Mouse (Mus musculus): ENCODE data around the gene Casz1. TPM values are rescaled to one million over a fixed set of nuclear protein-coding genes. Genes with fewer than 3 reads are reported as not detected.

Gene Casz1
- polyA plus RNA-seq (2012; rRNA removed) (0.39 and 0.43 TPM in 2 replicates), polyA plus RNA-seq (2014; fragmentation: Nextera tagmentation; extraction: Ambion mirVana) (0.29 and 0.32 TPM in 2 replicates)

DNA sequence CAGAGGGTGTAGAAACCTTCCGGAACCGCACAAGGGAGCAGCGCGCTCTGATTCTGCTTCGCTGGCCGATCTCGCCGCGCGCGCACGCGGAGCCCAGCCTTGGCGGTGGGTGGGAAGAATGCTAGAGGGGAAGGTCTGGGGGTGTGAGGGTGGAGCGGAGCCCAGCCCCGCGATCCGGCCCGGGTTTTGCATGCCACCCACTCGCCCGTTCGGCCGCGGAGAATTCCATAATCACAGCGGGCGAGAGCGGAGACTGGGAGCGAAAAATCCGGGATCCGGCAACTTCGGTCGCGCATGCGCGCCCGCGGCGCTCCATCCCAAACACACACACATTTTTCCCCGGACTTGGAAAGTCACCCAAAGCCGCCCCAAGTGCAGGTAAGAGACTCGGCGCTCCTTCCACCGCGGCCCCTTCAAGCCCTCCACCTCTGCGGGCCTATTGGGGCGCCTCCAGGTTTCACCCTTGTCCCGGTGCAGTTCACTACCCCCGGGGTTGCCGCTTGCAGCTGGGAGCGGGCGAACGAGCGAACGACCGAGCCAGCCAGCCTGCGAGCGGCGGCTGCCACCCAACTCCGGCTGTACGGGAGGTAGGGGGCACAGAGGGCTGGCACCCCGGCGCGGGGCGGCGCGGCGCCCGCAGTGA is at the start of gene Casz1:
Gene Casz1, plus strand, starts transcription at position 293 of the 643 bp plus-strand sequence.
- peak within 1 kb of the TSS; percentile 8 to 38; a peak in 3 of 4 replicates for H3K4me3 ChIP-seq (ENCODE audit: insufficient read depth in 1 of 2, low read depth in 2 of 2, low read length in 2 of 2)
- H3K36me3 ChIP-seq (replicated peaks; ENCODE audit: control insufficient read depth, insufficient read depth, low read depth), result no peaks in the 10 kb centered on the region
- no peak for TF ChIP-seq EP300 (IDR thresholded peaks at IDR 0.05; ENCODE audit: low read depth)
- no peak for TF ChIP-seq CTCF (IDR thresholded peaks at IDR 0.05; ENCODE audit: low read depth)
- H3K27ac ChIP-seq, result no peak within 1 kb of the TSS
- H3K4me2 ChIP-seq (ENCODE audit: low read depth), result peak within 1 kb of the TSS; percentile 54
- H3K9ac ChIP-seq (replicated peaks), result no peak within 1 kb of the TSS
- no peaks in the 10 kb centered on the region for H3K9me3 ChIP-seq (ENCODE audit: control insufficient read depth, low read length)
- peak in 1 of 3 experiments; percentile 9 for DNase-seq (ENCODE audit: low read depth in 3 of 3, low spot score in 3 of 3)
- H3K27me3 ChIP-seq (ENCODE audit: control insufficient read depth, insufficient read depth, low read length), result peaks cover 79% of the 10 kb centered on the region
- ATAC-seq (ENCODE audit: insufficient read depth), result no peak
- H3K4me1 ChIP-seq (replicated peaks; ENCODE audit: control insufficient read depth in 2 of 2, insufficient read depth in 2 of 2, low read length in 1 of 2), result no peaks in the 10 kb centered on the region
- WGBS (ENCODE audit: insufficient replicate concordance), result 1% methylated on average over 68 of the region's 68 CpGs

- Histone ChIP-seq H3K9me3 (ENCODE audit: control insufficient read depth, low read length) (no peaks in the 10 kb centered on the region), H3K4me1 (replicated peaks; ENCODE audit: control insufficient read depth in 2 of 2, insufficient read depth in 2 of 2, low read length in 1 of 2) (no peaks in the 10 kb centered on the region), H3K9ac (replicated peaks) (no peak overlapping the region), H3K4me3 (ENCODE audit: insufficient read depth in 1 of 2, low read depth in 2 of 2, low read length in 2 of 2) (no peak overlapping the region), H3K27me3 (ENCODE audit: control insufficient read depth, insufficient read depth, low read length) (no peaks in the 10 kb centered on the region), H3K4me2 (ENCODE audit: low read depth) (no peak overlapping the region), H3K27ac (no peak overlapping the region), H3K36me3 (replicated peaks; ENCODE audit: control insufficient read depth, insufficient read depth, low read depth) (no peaks in the 10 kb centered on the region)
- DNase-seq (ENCODE audit: low read depth in 3 of 3, low spot score in 3 of 3) (no peak), ATAC-seq (ENCODE audit: insufficient read depth) (no peak)
- TF ChIP-seq EP300 (IDR thresholded peaks at IDR 0.05; ENCODE audit: low read depth), result no peak
- no peak for TF ChIP-seq CTCF (IDR thresholded peaks at IDR 0.05; ENCODE audit: low read depth)
- WGBS (ENCODE audit: insufficient replicate concordance), result 48% methylated on average over 4 of the region's 4 CpGs
These were observed 45.4 kb upstream of the Casz1 start for GRCm38 (mm10) chr4:148758863-148759262.

GRCm38 (mm10) chr4:148760152-148760551 is 44.1 kb upstream of the Casz1 start:
- DNase-seq (ENCODE audit: low read depth in 3 of 3, low spot score in 3 of 3) (no peak), ATAC-seq (ENCODE audit: insufficient read depth) (no peak)
- no peaks in the 10 kb centered on the region for H3K9me3 ChIP-seq (ENCODE audit: control insufficient read depth, low read length)
- H3K27me3 ChIP-seq (ENCODE audit: control insufficient read depth, insufficient read depth, low read length), result no peaks in the 10 kb centered on the region
- no peaks in the 10 kb centered on the region for H3K4me1 ChIP-seq (replicated peaks; ENCODE audit: control insufficient read depth in 2 of 2, insufficient read depth in 2 of 2, low read length in 1 of 2)
- H3K27ac ChIP-seq, result no peak overlapping the region
- H3K9ac ChIP-seq (replicated peaks), result no peak overlapping the region
- TF ChIP-seq CTCF (IDR thresholded peaks at IDR 0.05; ENCODE audit: low read depth) (no peak), EP300 (IDR thresholded peaks at IDR 0.05; ENCODE audit: low read depth) (no peak)
- H3K4me2 ChIP-seq (ENCODE audit: low read depth), result no peak overlapping the region
- no peak overlapping the region for H3K4me3 ChIP-seq (ENCODE audit: insufficient read depth in 1 of 2, low read depth in 2 of 2, low read length in 2 of 2)
- H3K36me3 ChIP-seq (replicated peaks; ENCODE audit: control insufficient read depth, insufficient read depth, low read depth), result no peaks in the 10 kb centered on the region
- 56% methylated on average over 7 of the region's 7 CpGs for WGBS (ENCODE audit: insufficient replicate concordance)

GRCm38 (mm10) chr4:148766021-148766775 is 38.0 kb upstream of the Casz1 start:
- Histone ChIP-seq H3K4me1 (replicated peaks; ENCODE audit: control insufficient read depth in 2 of 2, insufficient read depth in 2 of 2, low read length in 1 of 2) (no peaks in the 10 kb centered on the region), H3K9me3 (ENCODE audit: control insufficient read depth, low read length) (no peaks in the 10 kb centered on the region), H3K4me3 (ENCODE audit: insufficient read depth in 1 of 2, low read depth in 2 of 2, low read length in 2 of 2) (no peak overlapping the region), H3K36me3 (replicated peaks; ENCODE audit: control insufficient read depth, insufficient read depth, low read depth) (no peaks in the 10 kb centered on the region), H3K27ac (no peak overlapping the region), H3K27me3 (ENCODE audit: control insufficient read depth, insufficient read depth, low read length) (peaks cover 8% of the 10 kb centered on the region), H3K9ac (replicated peaks) (no peak overlapping the region), H3K4me2 (ENCODE audit: low read depth) (no peak overlapping the region)
- ATAC-seq (ENCODE audit: insufficient read depth) (no peak), DNase-seq (ENCODE audit: low read depth in 3 of 3, low spot score in 3 of 3) (no peak)
- WGBS (ENCODE audit: insufficient replicate concordance), result 67% methylated on average over 21 of the region's 21 CpGs
- TF ChIP-seq EP300 (IDR thresholded peaks at IDR 0.05; ENCODE audit: low read depth) (no peak), CTCF (IDR thresholded peaks at IDR 0.05; ENCODE audit: low read depth) (no peak)

- no peak overlapping the region for H3K27ac ChIP-seq
- no peaks in the 10 kb centered on the region for H3K4me1 ChIP-seq (replicated peaks; ENCODE audit: control insufficient read depth in 2 of 2, insufficient read depth in 2 of 2, low read length in 1 of 2)
- H3K9me3 ChIP-seq (ENCODE audit: control insufficient read depth, low read length), result no peaks in the 10 kb centered on the region
- 35% methylated on average over 8 of the region's 8 CpGs for WGBS (ENCODE audit: insufficient replicate concordance)
- no peak overlapping the region for H3K9ac ChIP-seq (replicated peaks)
- no peak overlapping the region for H3K4me2 ChIP-seq (ENCODE audit: low read depth)
- H3K4me3 ChIP-seq (ENCODE audit: insufficient read depth in 1 of 2, low read depth in 2 of 2, low read length in 2 of 2), result no peak overlapping the region
- ATAC-seq (ENCODE audit: insufficient read depth) (no peak), DNase-seq (ENCODE audit: low read depth in 3 of 3, low spot score in 3 of 3) (no peak)
- H3K36me3 ChIP-seq (replicated peaks; ENCODE audit: control insufficient read depth, insufficient read depth, low read depth), result no peaks in the 10 kb centered on the region
- no peak for TF ChIP-seq CTCF (IDR thresholded peaks at IDR 0.05; ENCODE audit: low read depth)
- no peak for TF ChIP-seq EP300 (IDR thresholded peaks at IDR 0.05; ENCODE audit: low read depth)
- peaks cover 17% of the 10 kb centered on the region for H3K27me3 ChIP-seq (ENCODE audit: control insufficient read depth, insufficient read depth, low read length)
These were observed 36.4 kb upstream of the Casz1 start for GRCm38 (mm10) chr4:148767655-148768305.

All from liver, embryonic 14.5 days (tissue).